Mouse (Mus musculus): Measurements from ENCODE around the gene Wdr25. TPM values are rescaled to one million over a fixed set of nuclear protein-coding genes. Genes with fewer than 3 reads are reported as not detected.

Wdr25 gene
- polyA plus RNA-seq, 1 experiment from 2014 or later = 5.0 TPM

GRCm38 (mm10) chr12:108909846-108910433, 16.5 kb downstream of the Wdr25 start:
- Histone ChIP-seq H3K4me2 (ENCODE audit: low read length) (no peak overlapping the region), H3K27me3 (ENCODE audit: control insufficient read depth, insufficient read depth, low read length) (no peaks in the 10 kb centered on the region), H3K27ac (replicated peaks in 1 of 2; ENCODE audit: control insufficient read depth in 1 of 2, insufficient read depth in 1 of 2, low read depth in 2 of 2, low read length in 2 of 2) (no peak overlapping the region), H3K4me1 (ENCODE audit: control insufficient read depth in 2 of 2, insufficient read depth in 2 of 2, low read length in 2 of 2) (no peaks in the 10 kb centered on the region), H3K9ac (ENCODE audit: low read length) (no peak overlapping the region), H3K9me3 (ENCODE audit: control insufficient read depth, low read length) (no peaks in the 10 kb centered on the region), H3K36me3 (ENCODE audit: control insufficient read depth, insufficient read depth, low read length) (no peaks in the 10 kb centered on the region), H3K4me3 (ENCODE audit: control insufficient read depth in 1 of 2, insufficient read depth in 1 of 2, low read depth in 1 of 2, low read length in 2 of 2) (no peak overlapping the region)
- WGBS = 84% methylated on average over 8 of the region's 8 CpGs
- ATAC-seq (ENCODE audit: insufficient number of reproducible peaks, insufficient read depth, low FRiP score, low read depth) = no peak

- Histone ChIP-seq H3K4me2 (ENCODE audit: low read length) (no peak overlapping the region), H3K36me3 (ENCODE audit: control insufficient read depth, insufficient read depth, low read length) (no peaks in the 10 kb centered on the region), H3K27me3 (ENCODE audit: control insufficient read depth, insufficient read depth, low read length) (no peaks in the 10 kb centered on the region), H3K9ac (ENCODE audit: low read length) (no peak overlapping the region), H3K27ac (replicated peaks in 1 of 2; ENCODE audit: control insufficient read depth in 1 of 2, insufficient read depth in 1 of 2, low read depth in 2 of 2, low read length in 2 of 2) (no peak overlapping the region), H3K9me3 (ENCODE audit: control insufficient read depth, low read length) (no peaks in the 10 kb centered on the region), H3K4me1 (ENCODE audit: control insufficient read depth in 2 of 2, insufficient read depth in 2 of 2, low read length in 2 of 2) (no peaks in the 10 kb centered on the region), H3K4me3 (ENCODE audit: control insufficient read depth in 1 of 2, insufficient read depth in 1 of 2, low read depth in 1 of 2, low read length in 2 of 2) (no peak overlapping the region)
- WGBS = 86% methylated on average over 2 of the region's 2 CpGs
- no peak for ATAC-seq (ENCODE audit: insufficient number of reproducible peaks, insufficient read depth, low FRiP score, low read depth)
These were observed 19.0 kb downstream of the Wdr25 start for GRCm38 (mm10) chr12:108912442-108912841.

GRCm38 (mm10) chr12:108914198-108914597, 20.8 kb downstream of the Wdr25 start:
- H3K27ac ChIP-seq (replicated peaks in 1 of 2; ENCODE audit: control insufficient read depth in 1 of 2, insufficient read depth in 1 of 2, low read depth in 2 of 2, low read length in 2 of 2) = no peak overlapping the region
- H3K4me2 ChIP-seq (ENCODE audit: low read length) = no peak overlapping the region
- H3K36me3 ChIP-seq (ENCODE audit: control insufficient read depth, insufficient read depth, low read length) = no peaks in the 10 kb centered on the region
- no peak for ATAC-seq (ENCODE audit: insufficient number of reproducible peaks, insufficient read depth, low FRiP score, low read depth)
- no peaks in the 10 kb centered on the region for H3K9me3 ChIP-seq (ENCODE audit: control insufficient read depth, low read length)
- H3K4me1 ChIP-seq (ENCODE audit: control insufficient read depth in 2 of 2, insufficient read depth in 2 of 2, low read length in 2 of 2) = no peaks in the 10 kb centered on the region
- no peaks in the 10 kb centered on the region for H3K27me3 ChIP-seq (ENCODE audit: control insufficient read depth, insufficient read depth, low read length)
- no peak overlapping the region for H3K4me3 ChIP-seq (ENCODE audit: control insufficient read depth in 1 of 2, insufficient read depth in 1 of 2, low read depth in 1 of 2, low read length in 2 of 2)
- H3K9ac ChIP-seq (ENCODE audit: low read length) = no peak overlapping the region
- 71% methylated on average over 3 of the region's 3 CpGs for WGBS

DNA sequence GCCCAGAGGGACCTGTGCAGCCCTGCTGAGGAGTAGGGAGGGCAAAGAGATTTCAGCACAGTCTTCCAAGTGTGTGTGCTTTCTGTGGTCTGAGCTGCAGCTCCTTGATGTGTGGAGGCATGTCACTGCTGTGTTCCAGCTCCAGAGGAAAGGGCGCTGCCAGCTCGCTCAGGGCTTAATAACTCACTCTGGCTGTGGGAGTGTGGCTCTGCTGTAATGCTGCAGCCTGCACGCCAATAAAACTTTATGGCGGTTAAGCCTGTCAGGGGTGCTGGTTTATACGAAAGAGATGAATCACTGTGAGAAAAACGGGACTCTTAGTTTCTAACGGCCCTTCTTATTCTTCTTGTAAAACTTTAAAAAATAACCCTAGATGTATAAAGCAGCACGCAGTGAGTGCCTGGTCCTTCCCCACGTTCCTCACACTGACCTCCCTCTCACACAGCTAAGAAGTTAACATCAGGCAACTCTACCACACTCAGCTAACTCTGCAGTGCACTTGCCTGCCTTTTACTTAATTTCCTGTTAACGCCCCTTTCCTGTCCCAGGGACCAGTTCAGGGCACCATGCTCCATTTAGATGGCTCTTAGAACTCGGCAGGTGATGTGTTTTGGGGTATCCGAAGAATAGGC, 21.4 kb downstream of the Wdr25 start:
- WGBS = 79% methylated on average over 12 of the region's 12 CpGs

DNA sequence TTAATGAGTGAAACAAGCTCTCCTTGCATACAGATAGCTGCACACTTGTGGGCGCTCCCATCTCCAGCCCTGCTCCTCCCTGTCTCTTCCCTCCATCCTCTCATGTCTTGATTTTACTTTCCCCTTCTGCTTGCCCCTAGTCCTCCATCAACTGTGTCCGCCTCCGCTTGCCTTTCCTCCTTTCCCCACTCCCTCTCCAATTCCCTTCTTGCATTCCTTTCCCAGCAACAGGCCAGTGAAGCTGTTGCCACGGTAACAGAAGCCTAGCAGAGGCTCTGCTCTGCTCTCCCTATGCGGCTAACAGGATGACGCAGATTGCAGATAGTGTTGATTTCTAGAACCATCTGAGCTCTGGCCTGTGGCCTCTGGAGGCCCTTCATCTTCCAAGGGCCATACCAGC, 22.5 kb downstream of the Wdr25 start:
- H3K36me3 ChIP-seq (ENCODE audit: control insufficient read depth, insufficient read depth, low read length) = no peaks in the 10 kb centered on the region
- no peak overlapping the region for H3K9ac ChIP-seq (ENCODE audit: low read length)
- no peak overlapping the region for H3K4me2 ChIP-seq (ENCODE audit: low read length)
- H3K4me1 ChIP-seq (ENCODE audit: control insufficient read depth in 2 of 2, insufficient read depth in 2 of 2, low read length in 2 of 2) = no peaks in the 10 kb centered on the region
- no peaks in the 10 kb centered on the region for H3K9me3 ChIP-seq (ENCODE audit: control insufficient read depth, low read length)
- H3K4me3 ChIP-seq (ENCODE audit: control insufficient read depth in 1 of 2, insufficient read depth in 1 of 2, low read depth in 1 of 2, low read length in 2 of 2) = no peak overlapping the region
- no peak overlapping the region for H3K27ac ChIP-seq (replicated peaks in 1 of 2; ENCODE audit: control insufficient read depth in 1 of 2, insufficient read depth in 1 of 2, low read depth in 2 of 2, low read length in 2 of 2)
- no peak; the same call in 1 of the 2 replicates for ATAC-seq (ENCODE audit: insufficient number of reproducible peaks, insufficient read depth, low FRiP score, low read depth)
- WGBS = 29% methylated on average over 6 of the region's 6 CpGs
- H3K27me3 ChIP-seq (ENCODE audit: control insufficient read depth, insufficient read depth, low read length) = no peaks in the 10 kb centered on the region

More for the DNA sequence above, 21.4 kb downstream of the Wdr25 start:
- no peak for ATAC-seq (ENCODE audit: insufficient number of reproducible peaks, insufficient read depth, low FRiP score, low read depth)
- H3K4me1 ChIP-seq (ENCODE audit: control insufficient read depth in 2 of 2, insufficient read depth in 2 of 2, low read length in 2 of 2) = no peaks in the 10 kb centered on the region
- no peak overlapping the region for H3K27ac ChIP-seq (replicated peaks in 1 of 2; ENCODE audit: control insufficient read depth in 1 of 2, insufficient read depth in 1 of 2, low read depth in 2 of 2, low read length in 2 of 2)
- H3K4me2 ChIP-seq (ENCODE audit: low read length) = no peak overlapping the region
- H3K4me3 ChIP-seq (ENCODE audit: control insufficient read depth in 1 of 2, insufficient read depth in 1 of 2, low read depth in 1 of 2, low read length in 2 of 2) = no peak overlapping the region
- H3K27me3 ChIP-seq (ENCODE audit: control insufficient read depth, insufficient read depth, low read length) = no peaks in the 10 kb centered on the region
- H3K9me3 ChIP-seq (ENCODE audit: control insufficient read depth, low read length) = no peaks in the 10 kb centered on the region
- no peaks in the 10 kb centered on the region for H3K36me3 ChIP-seq (ENCODE audit: control insufficient read depth, insufficient read depth, low read length)
- no peak overlapping the region for H3K9ac ChIP-seq (ENCODE audit: low read length)

GRCm38 (mm10) chr12:108916447-108917042, 23.1 kb downstream of the Wdr25 start:
- Histone ChIP-seq H3K9ac (ENCODE audit: low read length) (no peak overlapping the region), H3K4me3 (ENCODE audit: control insufficient read depth in 1 of 2, insufficient read depth in 1 of 2, low read depth in 1 of 2, low read length in 2 of 2) (no peak overlapping the region), H3K4me2 (ENCODE audit: low read length) (no peak overlapping the region), H3K27me3 (ENCODE audit: control insufficient read depth, insufficient read depth, low read length) (no peaks in the 10 kb centered on the region), H3K9me3 (ENCODE audit: control insufficient read depth, low read length) (no peaks in the 10 kb centered on the region), H3K27ac (replicated peaks in 1 of 2; ENCODE audit: control insufficient read depth in 1 of 2, insufficient read depth in 1 of 2, low read depth in 2 of 2, low read length in 2 of 2) (no peak overlapping the region), H3K36me3 (ENCODE audit: control insufficient read depth, insufficient read depth, low read length) (no peaks in the 10 kb centered on the region), H3K4me1 (ENCODE audit: control insufficient read depth in 2 of 2, insufficient read depth in 2 of 2, low read length in 2 of 2) (no peaks in the 10 kb centered on the region)
- WGBS = 84% methylated on average over 7 of the region's 7 CpGs
- no peak for ATAC-seq (ENCODE audit: insufficient number of reproducible peaks, insufficient read depth, low FRiP score, low read depth)

DNA sequence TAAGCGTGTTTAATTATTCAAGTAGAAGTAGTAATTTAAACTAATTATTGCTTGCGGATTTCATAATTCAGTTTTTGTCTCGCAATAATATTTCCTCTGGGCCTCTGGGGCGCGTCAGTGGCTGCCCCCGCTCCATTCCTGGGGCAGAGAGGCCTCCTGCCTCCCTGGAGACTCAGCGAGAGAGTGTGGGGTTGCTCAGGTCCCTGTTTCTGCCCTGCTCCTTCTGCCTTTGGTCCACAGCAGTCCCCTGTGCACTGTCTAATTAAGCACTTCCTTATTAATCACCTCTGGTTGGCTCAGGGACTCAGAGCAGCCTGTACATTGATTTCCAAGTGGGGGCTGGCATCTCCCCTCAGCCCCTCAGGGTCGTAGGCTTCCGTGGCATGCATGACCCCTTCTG, 24.1 kb downstream of the Wdr25 start:
- H3K4me3 ChIP-seq (ENCODE audit: control insufficient read depth in 1 of 2, insufficient read depth in 1 of 2, low read depth in 1 of 2, low read length in 2 of 2) = no peak overlapping the region
- no peaks in the 10 kb centered on the region for H3K27me3 ChIP-seq (ENCODE audit: control insufficient read depth, insufficient read depth, low read length)
- H3K4me2 ChIP-seq (ENCODE audit: low read length) = no peak overlapping the region
- no peak for ATAC-seq (ENCODE audit: insufficient number of reproducible peaks, insufficient read depth, low FRiP score, low read depth)
- no peak overlapping the region for H3K9ac ChIP-seq (ENCODE audit: low read length)
- no peaks in the 10 kb centered on the region for H3K9me3 ChIP-seq (ENCODE audit: control insufficient read depth, low read length)
- H3K27ac ChIP-seq (replicated peaks in 1 of 2; ENCODE audit: control insufficient read depth in 1 of 2, insufficient read depth in 1 of 2, low read depth in 2 of 2, low read length in 2 of 2) = no peak overlapping the region
- no peaks in the 10 kb centered on the region for H3K36me3 ChIP-seq (ENCODE audit: control insufficient read depth, insufficient read depth, low read length)
- no peaks in the 10 kb centered on the region for H3K4me1 ChIP-seq (ENCODE audit: control insufficient read depth in 2 of 2, insufficient read depth in 2 of 2, low read length in 2 of 2)
- 80% methylated on average over 9 of the region's 9 CpGs for WGBS
